Mouse (Mus musculus) bone marrow macrophage, adult 2 months (primary cell): ENCODE results near the gene Nav1.

Experiments used
- CTCF ChIP-seq: IDR thresholded peaks from 2 replicates; pipeline ENCODE4 v1.5.1; 2012; ENCODE audit warnings: low read depth, mild to moderate bottlenecking, low read length, moderate library complexity
- POLR2A ChIP-seq: IDR thresholded peaks from 2 replicates; pipeline ENCODE4 v1.6.1; 2012; ENCODE audit warnings: mild to moderate bottlenecking, low read depth, low read length, borderline replicate concordance

- TF ChIP-seq POLR2A (no peak), CTCF (no peak)
These were observed 10.2 kb upstream of the Nav1 start for GRCm38 (mm10) chr1:135617344-135617743.
